Mouse (Mus musculus) MEL (cell line): ENCODE measurements around the gene Rad51b. TPM values are rescaled to one million over a fixed set of nuclear protein-coding genes. Genes with fewer than 3 reads are reported as not detected.

Experiments
- DNase-seq: peaks from one replicate; pipeline ENCODE4 v3.0.0; 2011; ENCODE audit warnings: low read depth, low spot score
- H3K27ac ChIP-seq: 2 replicates; pipeline ENCODE4 v1.5.1; 2012; ENCODE audit warnings: low read depth, mild to moderate bottlenecking, control low read depth, low read length, moderate library complexity; ENCODE audit not compliant: control insufficient read depth
- H3K27me3 ChIP-seq, 2 experiments: fragments of 150-350 bp in 1 of 2; sonication (generic) in 1 of 2; 2 replicates each; pipeline ENCODE4 v1.6.1; 2012; ENCODE audit warnings: low read length in 2 of 2, mild to moderate bottlenecking in 2 of 2, improper control_type of control experiment in 1 of 2, moderate library complexity in 1 of 2; ENCODE audit not compliant: insufficient read depth in 2 of 2, control insufficient read depth in 1 of 2
- H3K36me3 ChIP-seq, 2 experiments: 2 replicates each; pipeline ENCODE4 v1.6.1; 2012 to 2014; ENCODE audit warnings: low read length in 2 of 2, improper control_type of control experiment in 1 of 2, inconsistent platforms in 1 of 2, mild to moderate bottlenecking in 1 of 2; ENCODE audit not compliant: insufficient read depth in 2 of 2, control insufficient read depth in 1 of 2
- H3K4me1 ChIP-seq, 2 experiments: fragments of 150-350 bp in 1 of 2; sonication (generic) in 1 of 2; 2 replicates each; pipeline ENCODE4 v1.6.1; 2012; ENCODE audit warnings: low read length in 2 of 2, improper control_type of control experiment in 1 of 2, mild to moderate bottlenecking in 1 of 2; ENCODE audit not compliant: insufficient read depth in 2 of 2, control insufficient read depth in 1 of 2
- H3K4me3 ChIP-seq, 2 experiments: fragments of 150-350 bp in 1 of 2; sonication (generic) in 1 of 2; 2 replicates each; pipeline ENCODE4 v1.5.1; 2012; ENCODE audit warnings: low read depth in 2 of 2, low read length in 2 of 2, mild to moderate bottlenecking in 2 of 2, moderate library complexity in 2 of 2, control low read depth in 1 of 2, improper control_type of control experiment in 1 of 2; ENCODE audit not compliant: control insufficient read depth in 1 of 2, insufficient read depth in 1 of 2
- H3K79me2 ChIP-seq: 2 replicates; pipeline ENCODE4 v1.6.1; 2012; ENCODE audit warnings: mild to moderate bottlenecking, low read length, moderate library complexity; ENCODE audit not compliant: control insufficient read depth, poor library complexity, insufficient read depth
- H3K9ac ChIP-seq: 2 replicates; pipeline ENCODE4 v1.6.1; 2012; ENCODE audit warnings: low read depth, mild to moderate bottlenecking, control low read depth, low read length, moderate library complexity; ENCODE audit not compliant: control insufficient read depth, poor library complexity, severe bottlenecking
- H3K9me3 ChIP-seq: fragments of 150-350 bp; sonication (generic); replicated peaks from 2 replicates; pipeline ENCODE4 v1.6.1; 2012; ENCODE audit warnings: mild to moderate bottlenecking, low read length, improper control_type of control experiment, moderate library complexity; ENCODE audit not compliant: insufficient read depth
- BHLHE40 ChIP-seq: IDR thresholded peaks from 2 replicates; pipeline ENCODE4 v1.6.1; 2012; ENCODE audit warnings: low read depth, mild to moderate bottlenecking, inconsistent platforms, low read length, improper control_type of control experiment, borderline replicate concordance
- CHD2 ChIP-seq: IDR thresholded peaks from 2 replicates; pipeline ENCODE4 v1.6.1; 2011; ENCODE audit warnings: low read length, improper control_type of control experiment
- ETS1 ChIP-seq: IDR thresholded peaks from 2 replicates; pipeline ENCODE4 v1.6.1; 2012; ENCODE audit warnings: low read depth, mild to moderate bottlenecking, inconsistent platforms, low read length, improper control_type of control experiment, moderate library complexity
- GABPA ChIP-seq: IDR thresholded peaks from 2 replicates; pipeline ENCODE4 v1.6.1; 2012; ENCODE audit warnings: low read depth, mild to moderate bottlenecking, inconsistent platforms, low read length, improper control_type of control experiment, moderate library complexity
- GATA1 ChIP-seq: IDR thresholded peaks from 2 replicates; pipeline ENCODE4 v1.6.1; 2011; ENCODE audit warnings: low read depth, low read length, improper control_type of control experiment
- KAT2A ChIP-seq: conservative IDR thresholded peaks from 2 replicates; pipeline ENCODE4 v1.6.1; 2012; ENCODE audit warnings: low read depth, low read length, improper control_type of control experiment, inconsistent platforms
- MAX ChIP-seq: IDR thresholded peaks from 2 replicates; pipeline ENCODE4 v1.6.1; 2011; ENCODE audit warnings: low read length, improper control_type of control experiment
- MAZ ChIP-seq: IDR thresholded peaks from 2 replicates; pipeline ENCODE4 v1.6.1; 2012; ENCODE audit warnings: low read depth, mild to moderate bottlenecking, inconsistent platforms, low read length, improper control_type of control experiment
- MEF2A ChIP-seq: IDR thresholded peaks from 2 replicates; pipeline ENCODE4 v1.6.1; 2014; ENCODE audit warnings: low read depth, mild to moderate bottlenecking, inconsistent platforms, low read length, improper control_type of control experiment; ENCODE audit not compliant: poor library complexity, insufficient replicate concordance, severe bottlenecking; ENCODE audit errors: extremely low read depth
- MYB ChIP-seq: IDR thresholded peaks from 2 replicates; pipeline ENCODE4 v1.6.1; 2011; ENCODE audit warnings: mild to moderate bottlenecking, low read depth, low read length, improper control_type of control experiment
- MYC ChIP-seq: IDR thresholded peaks from 2 replicates; pipeline ENCODE4 v1.6.1; 2011; ENCODE audit warnings: low read depth, mild to moderate bottlenecking, low read length, improper control_type of control experiment, moderate library complexity
- NELFE ChIP-seq: IDR thresholded peaks from 2 replicates; pipeline ENCODE4 v1.6.1; 2011; ENCODE audit warnings: low read depth, low read length, improper control_type of control experiment
- POLR2A ChIP-seq, 2 experiments: IDR thresholded peaks; 2 replicates each; pipeline ENCODE4 v1.6.1; 2011 to 2012; ENCODE audit warnings: low read length in 2 of 2, mild to moderate bottlenecking in 2 of 2, control low read depth in 1 of 2, improper control_type of control experiment in 1 of 2, low read depth in 1 of 2, moderate library complexity in 1 of 2; ENCODE audit not compliant: control insufficient read depth in 1 of 2, insufficient read depth in 1 of 2, poor library complexity in 1 of 2
- POLR2AphosphoS5 ChIP-seq: IDR thresholded peaks from 2 replicates; pipeline ENCODE4 v1.6.1; 2012; ENCODE audit warnings: low read depth, borderline replicate concordance, mild to moderate bottlenecking, inconsistent platforms, low read length, moderate library complexity, mixed read lengths
- RAD21 ChIP-seq: IDR thresholded peaks from 2 replicates; pipeline ENCODE4 v1.6.1; 2011; ENCODE audit warnings: mild to moderate bottlenecking, low read depth, low read length, improper control_type of control experiment
- RCOR1 ChIP-seq: IDR thresholded peaks from 2 replicates; pipeline ENCODE4 v1.6.1; 2012; ENCODE audit warnings: low read depth, mild to moderate bottlenecking, inconsistent platforms, low read length, improper control_type of control experiment
- SIN3A ChIP-seq: IDR thresholded peaks from 2 replicates; pipeline ENCODE4 v1.6.1; 2012; ENCODE audit warnings: low read length, improper control_type of control experiment, inconsistent platforms
- SMC3 ChIP-seq: IDR thresholded peaks from 2 replicates; pipeline ENCODE4 v1.6.1; 2011; ENCODE audit warnings: low read depth, low read length, improper control_type of control experiment
- TBP ChIP-seq: IDR thresholded peaks from 2 replicates; pipeline ENCODE4 v1.8.0; 2011; ENCODE audit warnings: low read depth, low read length, improper control_type of control experiment
- UBTF ChIP-seq: IDR thresholded peaks from 2 replicates; pipeline ENCODE4 v1.6.1; 2012; ENCODE audit warnings: low read depth, mild to moderate bottlenecking, inconsistent platforms, low read length, improper control_type of control experiment, moderate library complexity, borderline replicate concordance; ENCODE audit not compliant: insufficient read depth
- USF1 ChIP-seq: IDR thresholded peaks from 2 replicates; pipeline ENCODE4 v1.6.1; 2014; ENCODE audit warnings: low read depth, mild to moderate bottlenecking, inconsistent platforms, low read length, improper control_type of control experiment, moderate library complexity
- ZC3H11A ChIP-seq: IDR thresholded peaks from 2 replicates; pipeline ENCODE4 v1.6.1; 2012; ENCODE audit warnings: low read depth, mild to moderate bottlenecking, inconsistent platforms, low read length, improper control_type of control experiment
- polyA plus RNA-seq, 2 experiments: library from polyadenylated mRNA; stranded (reverse) in 1 of 2; unstranded in 1 of 2; fragments of >175 nt in 1 of 2; fragments of >200 nt in 1 of 2; gene quantifications; 2 replicates each; pipeline versions ENCODE4 v1.2.1 to v1.2.4; 2012; ENCODE audit warnings: low replicate concordance in 2 of 2, low read depth in 1 of 2; ENCODE audit not compliant: insufficient read length in 2 of 2, insufficient read depth in 1 of 2, missing spikeins in 1 of 2
- total RNA-seq: library from RNA; depleted of rRNA; stranded (reverse); fragments of 300-350 nt; gene quantifications from 2 replicates; pipeline ENCODE4 v1.2.3, GENCODE M21; 2012

Gene Rad51b
- total and polyA plus RNA-seq, 3 experiments: 3.6 to 5.7 TPM; not detected in 1

- TF ChIP-seq SMC3: no peak
- no peak for TF ChIP-seq UBTF
- TF ChIP-seq USF1: no peak
- TF ChIP-seq ETS1: no peak
- no peak for TF ChIP-seq MEF2A
- no peak for TF ChIP-seq MYC
- TF ChIP-seq SIN3A: no peak
- no peak for TF ChIP-seq ZC3H11A
- no peak for TF ChIP-seq MAZ
- TF ChIP-seq NELFE: no peak
- no peak for TF ChIP-seq MAX
- TF ChIP-seq TBP: no peak
- no peak for TF ChIP-seq POLR2AphosphoS5
- no peak for TF ChIP-seq KAT2A
- no peak for TF ChIP-seq CHD2
- TF ChIP-seq MYB: no peak
- TF ChIP-seq POLR2A (IDR thresholded peaks at IDR 0.05; ENCODE audit: control insufficient read depth in 1 of 2, insufficient read depth in 1 of 2, low read depth in 1 of 2, low read length in 2 of 2, poor library complexity in 1 of 2): no peak
- DNase-seq: no peak
- H3K79me2 ChIP-seq: no peaks in the 10 kb centered on the region
- no peaks in the 10 kb centered on the region for H3K27me3 ChIP-seq
- H3K4me3 ChIP-seq: no peak overlapping the region
- H3K9me3 ChIP-seq: no peaks in the 10 kb centered on the region
- no peak overlapping the region for H3K9ac ChIP-seq
- no peaks in the 10 kb centered on the region for H3K36me3 ChIP-seq
- no peak overlapping the region for H3K27ac ChIP-seq
- no peaks in the 10 kb centered on the region for H3K4me1 ChIP-seq
These were observed 411.3 kb downstream of the Rad51b start for GRCm38 (mm10) chr12:79708423-79708733.

GRCm38 (mm10) chr12:79713286-79713685 is 416.2 kb downstream of the Rad51b start:
- Histone ChIP-seq H3K27ac (no peak overlapping the region), H3K79me2 (no peaks in the 10 kb centered on the region), H3K4me1 (no peaks in the 10 kb centered on the region), H3K9me3 (no peaks in the 10 kb centered on the region), H3K9ac (no peak overlapping the region), H3K36me3 (no peaks in the 10 kb centered on the region), H3K4me3 (no peak overlapping the region), H3K27me3 (no peaks in the 10 kb centered on the region)
- TF ChIP-seq RCOR1: no peak
- no peak for TF ChIP-seq NELFE
- no peak for TF ChIP-seq GABPA
- no peak for TF ChIP-seq ZC3H11A
- TF ChIP-seq GATA1: no peak
- no peak for TF ChIP-seq BHLHE40
- TF ChIP-seq SIN3A: no peak
- TF ChIP-seq MEF2A: no peak
- no peak for TF ChIP-seq RAD21
- DNase-seq: no peak
